Mouse (Mus musculus) spleen, postnatal 10 days (tissue): ENCODE measurements around the gene Bard1.

Source experiments
- DNase-seq, 2 experiments: peaks; one replicate each; pipeline ENCODE4 v3.0.0; 2021 to 2022; ENCODE audit warnings: low spot score in 2 of 2

Gene Bard1

DNA sequence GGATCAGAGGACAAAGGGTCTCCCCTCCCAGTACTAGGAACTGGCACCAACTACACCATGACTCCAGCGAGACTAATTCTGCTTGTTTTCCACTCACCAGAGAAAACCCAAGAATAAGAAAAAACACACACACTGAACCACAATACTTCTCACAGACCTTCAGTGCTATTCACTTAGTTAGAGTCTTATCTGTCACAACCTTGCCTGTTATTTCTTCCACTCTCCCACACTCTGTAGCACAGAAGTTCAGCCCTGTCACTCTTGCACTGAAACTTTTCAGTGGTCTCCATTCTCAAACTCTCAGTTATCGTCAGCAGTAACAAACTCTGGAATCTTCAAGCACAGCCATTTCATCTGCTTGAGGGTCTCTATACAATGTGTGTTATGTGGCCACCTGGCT, 50.2 kb downstream of the Bard1 start:
- no peak for DNase-seq

DNA sequence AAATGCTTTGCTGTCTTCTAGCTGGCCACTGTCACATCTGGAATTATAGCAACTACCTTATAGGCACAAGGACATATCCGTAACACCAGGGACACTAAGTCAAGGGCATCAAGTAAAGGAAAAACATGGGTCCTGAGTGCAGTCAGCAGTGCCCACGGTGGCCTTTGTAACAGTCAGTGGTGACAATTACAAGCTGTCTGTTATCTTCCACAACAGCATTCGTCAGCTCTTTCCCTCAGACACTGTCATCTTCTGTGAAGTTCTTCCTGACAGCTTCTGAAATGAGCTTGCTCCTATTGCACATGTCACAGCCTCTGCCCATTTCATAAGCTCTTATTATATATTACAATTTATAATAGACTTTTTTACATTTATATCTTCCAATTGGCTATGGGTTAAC, 50.7 kb downstream of the Bard1 start:
- no peak for DNase-seq

DNA sequence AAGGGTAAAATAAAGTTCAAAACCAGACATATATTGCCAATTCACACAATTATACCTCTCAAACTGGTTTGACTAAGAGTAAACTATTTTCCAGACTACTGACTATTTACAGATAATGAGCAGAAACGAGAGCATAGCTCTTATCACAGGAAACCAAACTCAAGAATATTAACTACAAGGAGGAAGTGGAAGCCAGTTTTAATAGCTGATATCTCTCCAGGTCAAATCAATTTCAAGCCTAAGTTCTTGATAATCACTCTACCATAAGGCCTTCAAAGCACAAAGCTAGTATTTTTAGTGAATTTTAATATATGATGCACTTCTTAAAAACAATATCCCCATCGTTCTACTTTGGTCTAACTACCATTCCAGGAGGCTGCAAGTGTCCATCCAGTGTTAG, 57.8 kb downstream of the Bard1 start:
- no peak for DNase-seq

DNA sequence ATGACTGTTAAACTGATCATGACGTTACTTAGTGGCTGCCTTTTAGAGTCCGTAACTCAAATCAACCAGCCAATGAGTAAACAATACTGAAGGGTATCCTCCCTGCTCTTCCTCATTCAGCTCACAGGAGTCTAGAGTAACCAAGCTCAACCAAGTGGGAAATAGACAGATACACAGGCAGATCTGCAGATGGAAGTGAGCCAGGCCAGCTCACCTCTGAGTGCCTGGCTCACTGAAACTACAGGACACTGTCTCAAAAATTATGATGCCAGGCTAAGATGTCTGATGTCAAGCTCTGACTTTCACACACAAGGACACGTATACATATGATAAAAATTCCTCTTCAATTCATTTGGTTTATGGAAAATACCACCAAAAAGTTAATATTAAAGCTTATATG, 59.0 kb downstream of the Bard1 start:
- DNase-seq, result no peak

GRCm38 (mm10) chr1:71036999-71037398, 65.9 kb downstream of the Bard1 start:
- peak in 1 of 2 experiments; percentile 26 for DNase-seq

DNA sequence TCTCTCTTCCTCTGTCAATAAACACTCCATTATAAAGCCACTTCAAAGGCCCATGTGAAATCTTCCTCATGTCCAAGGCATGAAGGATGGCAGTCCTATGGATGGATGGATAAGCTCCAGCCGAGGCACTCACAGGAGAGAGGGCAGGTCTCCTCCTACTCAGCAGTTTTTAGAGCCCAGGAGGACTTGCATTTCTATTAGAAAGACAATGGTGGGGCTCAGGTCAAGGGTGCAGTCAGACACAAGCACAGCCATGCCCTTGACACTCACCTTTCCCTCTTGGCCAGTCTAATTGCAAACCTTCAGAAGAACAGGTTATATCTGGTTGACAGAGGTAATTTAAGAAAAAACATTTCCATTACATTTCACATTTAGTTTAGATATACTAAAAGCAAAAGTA, 67.4 kb downstream of the Bard1 start:
- DNase-seq, result no peak

GRCm38 (mm10) chr1:71022766-71023165, 80.2 kb downstream of the Bard1 start:
- DNase-seq, result no peak

DNA sequence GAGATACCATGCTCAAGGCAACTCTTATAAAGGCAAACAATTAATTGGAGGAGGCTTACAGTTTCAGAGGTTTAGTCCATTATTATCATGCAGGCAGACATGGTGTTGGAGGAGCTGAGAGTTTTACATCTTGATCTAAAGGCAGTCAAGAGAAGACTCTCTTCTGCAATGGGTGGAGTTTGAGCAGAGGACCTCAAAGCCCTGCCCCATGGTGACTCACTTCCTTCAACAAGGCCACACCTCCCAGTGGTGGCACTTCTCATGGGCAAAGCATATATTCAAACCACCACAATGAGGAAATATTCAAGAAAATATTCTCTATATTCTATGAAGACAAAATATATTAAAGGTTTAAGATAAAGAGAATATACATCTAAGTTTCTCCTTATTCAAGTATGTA, 88.6 kb downstream of the Bard1 start:
- DNase-seq, result no peak

DNA sequence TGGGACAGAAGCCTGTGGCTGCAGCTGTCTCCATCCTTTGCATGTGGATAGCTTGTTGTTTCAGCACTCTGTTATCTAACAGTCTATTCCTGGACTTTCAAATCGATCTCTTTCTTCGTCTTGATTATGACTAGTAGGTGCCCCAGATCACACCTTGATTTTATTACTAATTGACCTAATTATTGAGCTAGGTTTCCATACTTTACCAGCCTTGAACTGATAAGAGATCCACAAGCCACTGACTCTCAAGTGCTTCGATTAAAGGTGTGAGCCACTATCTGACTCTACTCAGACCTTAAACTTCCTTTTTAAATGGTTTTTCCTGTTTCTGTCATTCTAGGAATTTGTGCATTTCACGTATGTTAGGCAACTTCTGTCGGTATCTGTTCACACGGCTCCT, 96.9 kb downstream of the Bard1 start:
- DNase-seq, result no peak

DNA sequence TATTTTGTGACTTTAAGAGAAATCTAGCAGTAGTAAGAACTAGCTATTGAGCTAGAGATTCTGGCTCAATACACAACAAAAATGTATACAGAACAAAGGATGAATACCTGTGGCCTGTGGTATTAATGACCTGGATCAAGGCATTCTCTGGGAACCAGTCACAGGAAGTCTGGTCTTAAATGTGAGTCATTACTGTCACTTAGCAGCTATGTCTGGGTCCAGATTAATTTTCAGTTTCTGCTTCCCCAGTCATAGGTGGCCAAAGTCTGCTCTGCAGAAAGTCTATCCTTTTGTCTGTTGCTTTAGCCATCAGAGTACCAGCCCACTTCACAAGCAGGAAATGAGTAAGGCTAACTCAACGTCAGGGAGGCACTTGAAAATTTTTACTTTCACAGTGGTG, 98.8 kb downstream of the Bard1 start:
- no peak for DNase-seq

DNA sequence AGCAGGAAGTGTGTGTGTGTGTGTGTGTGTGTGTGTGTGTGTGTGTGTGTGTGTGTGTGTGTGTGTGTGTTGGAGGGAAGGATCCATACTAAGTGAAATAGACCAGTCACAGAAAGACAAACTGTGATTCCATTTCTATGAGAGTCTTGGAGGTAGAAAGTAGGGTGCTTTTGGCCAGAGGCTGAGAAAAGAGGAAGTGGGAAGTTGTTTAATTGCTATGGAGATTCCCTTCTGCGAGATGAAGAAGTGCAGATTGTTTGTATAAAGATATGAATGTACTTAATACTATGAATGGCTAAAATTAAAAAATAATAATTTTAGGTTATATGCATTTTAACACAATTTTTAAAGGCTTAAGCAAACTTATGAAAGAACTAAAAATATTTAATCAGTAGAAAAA, 99.2 kb downstream of the Bard1 start:
- DNase-seq, result no peak

DNA sequence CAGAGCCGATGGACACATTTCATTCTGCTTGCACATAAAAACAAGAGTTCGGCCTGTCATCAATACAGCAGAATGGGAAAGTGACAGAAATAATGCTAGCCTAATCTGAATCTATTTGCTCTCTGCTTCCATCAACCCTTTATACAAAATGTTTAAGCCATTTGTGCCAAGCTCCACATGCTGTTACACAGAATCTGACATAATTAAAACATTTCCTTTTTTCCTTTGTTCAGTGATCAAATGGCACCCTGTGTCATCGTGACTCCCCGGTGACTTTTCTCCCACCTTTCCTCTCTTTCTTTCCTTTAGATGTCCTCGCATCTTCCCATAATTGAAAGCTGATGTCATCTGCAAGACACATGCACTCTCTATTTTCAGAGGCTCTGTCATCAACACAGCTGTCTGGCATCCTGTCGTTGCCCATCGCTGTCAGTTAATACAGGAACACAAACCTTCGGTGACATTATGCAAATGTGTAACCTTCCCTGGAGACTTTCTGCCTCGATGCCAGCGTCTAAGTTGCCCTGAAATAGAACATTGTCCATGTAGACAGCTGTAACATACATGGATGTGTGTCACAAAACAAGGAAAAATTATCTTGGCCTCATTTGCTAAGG, 105.5 kb downstream of the Bard1 start:
- DNase-seq, result no peak

- no peak for DNase-seq
Observed at GRCm38 (mm10) chr1:70996766-70997165, 106.2 kb downstream of the Bard1 start.
